Mouse (Mus musculus) testis, postnatal 14 days (tissue): ENCODE measurements around the gene D630045J12Rik.
A peak's percentile ranks its signal among the peaks of the same experiment; 100 is the strongest.

Experiments used
- DNase-seq: peaks from one replicate; pipeline ENCODE4 v3.0.0; 2021; ENCODE audit warnings: low spot score

D630045J12Rik gene

GRCm38 (mm10) chr6:38134806-38135559 lies 118.8 kb downstream of the D630045J12Rik start:
- DNase-seq, result no peak

GRCm38 (mm10) chr6:38131801-38132231 lies 122.0 kb downstream of the D630045J12Rik start:
- DNase-seq, result peak; percentile 34

DNA sequence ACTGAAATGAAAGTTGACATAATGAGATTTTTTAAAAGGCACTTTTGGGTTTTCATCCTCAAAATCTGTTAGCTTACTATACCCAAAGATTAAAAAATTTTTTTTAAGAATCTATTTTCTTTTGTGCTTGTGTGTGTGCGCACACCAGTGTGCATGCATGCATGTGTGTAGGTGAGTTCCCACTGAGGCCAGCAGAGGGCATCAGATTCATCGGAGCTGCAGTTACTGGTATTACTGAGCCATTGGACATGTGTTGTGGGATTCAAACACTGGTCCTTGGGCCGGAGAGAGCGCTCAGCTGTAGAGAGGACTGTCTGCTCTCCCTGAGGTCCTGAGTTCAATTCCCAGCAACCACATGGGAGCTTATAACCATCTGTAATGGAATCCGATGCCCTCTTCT lies 123.9 kb downstream of the D630045J12Rik start:
- no peak for DNase-seq

GRCm38 (mm10) chr6:38128115-38128514 lies 125.7 kb downstream of the D630045J12Rik start:
- no peak for DNase-seq

DNA sequence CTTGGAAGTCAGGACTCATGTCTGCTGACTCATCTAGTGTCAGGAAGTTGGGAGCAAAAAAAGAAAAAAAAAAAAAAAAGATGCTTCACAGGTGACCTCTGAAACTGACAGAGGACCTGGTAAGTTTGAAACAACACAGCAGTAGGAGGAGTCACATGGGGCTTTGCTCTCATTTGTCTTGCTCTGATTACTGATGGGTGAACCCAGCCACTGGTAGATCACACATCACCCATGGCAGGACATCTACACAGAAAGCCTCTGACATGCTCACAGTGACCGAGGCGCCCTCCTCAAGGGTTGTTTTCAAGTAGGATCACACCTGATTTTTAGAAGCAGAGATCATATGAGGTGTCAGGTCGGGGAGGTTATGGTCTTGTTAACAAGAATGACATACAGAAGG lies 128.3 kb downstream of the D630045J12Rik start:
- DNase-seq, result no peak

DNA sequence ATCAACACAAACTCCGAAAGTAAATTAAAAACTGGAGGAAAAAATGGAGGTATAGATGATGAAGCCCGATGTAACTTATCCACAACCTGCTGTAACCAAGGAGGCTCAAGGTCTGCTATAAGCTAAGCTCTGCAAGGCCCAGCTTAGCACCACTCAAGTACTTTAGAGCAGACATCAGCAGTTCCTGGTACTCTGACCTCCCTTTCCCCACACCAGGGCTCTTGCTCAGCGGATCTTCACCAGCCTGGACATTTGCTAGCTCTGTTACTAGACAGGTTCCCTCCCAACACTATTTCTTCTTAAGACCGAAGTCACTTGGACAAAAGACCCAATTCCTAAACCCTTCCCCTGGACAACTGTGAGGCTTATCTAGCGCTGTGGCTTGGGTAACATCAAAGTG lies 128.9 kb downstream of the D630045J12Rik start:
- DNase-seq, result no peak

DNA sequence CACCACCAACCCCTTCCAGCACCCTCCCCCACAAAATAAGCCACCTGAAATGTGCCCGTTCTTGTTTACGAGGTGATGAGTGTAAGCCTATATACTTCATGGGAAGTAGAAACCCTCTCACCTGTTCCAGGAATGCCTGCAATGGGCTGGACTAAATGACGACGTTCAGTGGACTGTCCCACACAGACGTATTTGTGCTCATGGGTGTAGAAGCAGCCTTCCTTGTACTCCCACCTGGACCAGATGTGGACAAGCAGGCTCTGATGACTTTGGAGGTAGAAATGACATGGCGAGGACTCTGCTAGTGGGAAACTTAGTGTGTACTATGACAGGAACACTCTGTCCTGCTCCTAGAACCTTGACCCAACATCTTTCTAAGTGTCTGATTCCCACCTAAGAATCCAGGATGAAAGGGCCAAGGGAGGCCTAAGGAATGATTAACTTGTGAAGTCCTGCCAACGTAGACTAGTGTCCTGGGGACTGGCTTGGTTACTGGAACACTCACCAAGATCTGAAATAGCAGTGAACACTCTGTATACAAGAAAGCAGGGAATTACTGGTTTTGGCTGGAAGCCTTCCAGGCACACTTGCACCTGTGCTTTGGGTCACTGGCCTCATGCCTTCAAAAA lies 129.5 kb downstream of the D630045J12Rik start, which contains the start of gene Atp6v0a4:
TSS of gene Atp6v0a4 (minus strand) at position 380 of the 629 bp plus-strand sequence.
- no peak for DNase-seq

DNA sequence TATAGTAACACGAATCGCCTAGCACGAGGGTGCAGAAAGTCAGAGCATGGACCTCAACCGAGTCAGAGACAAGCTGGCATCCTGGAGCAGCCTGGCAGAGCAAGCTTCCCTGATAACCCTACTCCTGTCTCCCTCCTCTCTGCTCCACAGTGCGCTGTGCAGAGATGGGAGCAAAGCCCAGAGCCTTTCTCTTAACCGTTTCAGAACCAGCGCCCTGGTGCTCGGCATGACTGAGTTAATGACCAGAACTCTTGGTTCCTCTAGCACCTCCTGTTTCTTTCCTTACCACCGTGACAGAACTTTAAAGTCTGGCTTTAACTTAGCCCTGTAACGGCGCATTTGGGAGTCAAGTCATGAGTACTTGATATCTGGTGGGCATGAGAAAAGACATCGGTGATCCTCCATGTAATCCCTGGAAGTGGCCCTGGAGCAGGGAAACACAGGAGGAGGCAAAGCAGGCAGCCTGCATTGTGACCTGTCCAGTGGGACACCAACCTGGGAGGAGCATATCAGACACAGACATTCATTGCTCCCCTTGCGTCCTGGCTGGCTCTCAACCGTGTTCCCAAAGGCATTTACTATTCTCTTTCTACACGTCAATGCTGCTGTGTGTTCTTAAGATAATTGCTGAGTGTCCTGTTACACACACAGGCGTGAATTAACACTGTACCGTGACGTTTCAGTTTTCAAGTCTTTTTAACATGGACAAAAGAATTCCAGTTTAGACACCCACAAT lies 130.2 kb downstream of the D630045J12Rik start:
- no peak for DNase-seq

- no peak for DNase-seq
Measured at GRCm38 (mm10) chr6:38122791-38123190, 131.0 kb downstream of the D630045J12Rik start.

DNA sequence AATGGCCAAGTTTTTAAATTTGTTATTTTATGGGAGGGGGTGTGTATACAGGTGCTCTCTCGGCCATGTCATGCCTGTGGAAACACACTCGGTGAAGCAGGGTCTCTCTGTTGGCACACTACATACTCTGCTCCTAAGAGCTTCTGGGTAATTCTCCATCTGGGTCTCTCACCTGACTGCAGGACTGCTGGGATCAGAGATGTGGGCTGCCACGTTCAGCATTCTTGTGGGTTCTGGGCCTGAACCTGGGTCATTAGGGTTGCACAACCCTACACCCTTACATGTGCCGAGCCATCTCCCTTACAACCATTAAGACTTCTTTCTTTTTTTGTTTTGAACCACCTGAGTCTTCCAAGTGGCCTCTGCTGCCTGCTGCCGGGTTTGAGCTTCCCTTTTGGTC lies 132.0 kb downstream of the D630045J12Rik start:
- DNase-seq, result no peak

DNA sequence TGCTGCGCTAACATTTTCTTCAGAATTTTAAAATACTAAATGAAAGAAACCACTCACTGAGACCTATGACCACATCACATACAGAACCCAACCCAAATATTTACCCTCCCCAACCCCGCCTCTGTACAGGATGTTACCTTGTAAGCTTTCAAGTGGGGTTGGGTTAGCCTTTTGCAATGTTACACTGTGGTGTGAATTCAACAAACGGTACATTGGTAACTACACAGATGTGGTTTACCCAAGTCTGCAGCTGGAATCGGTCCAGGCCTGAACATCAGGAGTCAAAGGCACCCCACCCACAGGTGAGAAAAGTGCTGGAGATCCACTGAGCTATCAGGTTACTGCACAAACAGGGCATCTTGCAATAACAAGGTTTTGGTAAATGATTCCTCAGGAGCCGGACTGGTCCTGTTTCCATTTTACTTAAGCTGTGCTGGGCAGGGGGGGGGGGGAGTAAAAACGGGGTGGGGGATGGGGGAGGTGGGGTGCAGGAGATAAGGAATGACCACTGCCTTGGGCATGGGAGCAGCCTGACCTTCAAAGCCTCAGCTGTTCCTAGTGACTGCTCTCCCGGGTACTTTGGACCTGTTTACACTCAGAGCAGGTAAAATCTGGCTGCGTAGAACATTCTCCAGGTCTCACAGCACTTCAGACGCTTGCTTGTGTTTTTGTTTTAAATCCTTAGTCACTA lies 133.0 kb downstream of the D630045J12Rik start:
- no peak for DNase-seq

DNA sequence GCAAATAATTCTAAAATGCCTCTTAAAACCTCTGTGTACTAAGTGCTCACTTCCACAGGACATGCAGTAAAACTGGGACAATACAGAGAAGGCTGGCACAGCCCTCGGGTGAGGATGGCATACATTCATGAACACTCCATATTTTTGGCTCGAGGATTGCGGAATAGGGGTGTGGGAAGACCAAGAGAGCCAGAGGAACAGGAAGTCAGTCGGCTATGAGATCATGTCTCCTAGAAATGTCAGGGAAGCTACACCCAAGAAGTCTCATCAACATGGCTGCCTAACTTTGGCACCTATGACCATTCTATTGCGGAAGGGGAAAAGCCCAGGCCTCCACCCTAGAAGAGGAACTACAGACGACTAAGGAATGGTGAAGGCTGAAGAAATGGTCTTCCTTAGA lies 135.5 kb downstream of the D630045J12Rik start:
- DNase-seq, result no peak

- no peak for DNase-seq
Measured at GRCm38 (mm10) chr6:38116107-38116770, 137.6 kb downstream of the D630045J12Rik start.

DNA sequence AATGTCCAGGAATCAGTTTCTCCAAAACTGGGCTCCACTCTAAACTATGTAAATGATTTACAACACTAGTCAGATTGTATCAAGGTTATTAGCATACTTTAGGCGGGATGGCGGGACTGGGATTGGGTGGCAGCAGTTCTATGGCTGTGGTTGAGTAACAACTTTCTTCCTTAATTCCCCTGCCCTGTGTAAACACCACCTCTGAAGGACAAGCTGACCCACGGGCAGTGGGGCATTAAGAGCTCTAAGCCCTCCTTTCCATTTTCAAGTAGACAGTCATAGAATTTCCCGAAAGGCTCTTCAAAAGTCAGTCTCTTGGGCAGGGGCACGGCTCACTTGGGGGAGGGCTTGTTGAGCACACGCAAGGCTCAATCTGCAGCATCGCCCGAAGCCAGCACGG lies 142.9 kb downstream of the D630045J12Rik start:
- DNase-seq, result no peak

GRCm38 (mm10) chr6:38109871-38110270 lies 143.9 kb downstream of the D630045J12Rik start:
- no peak for DNase-seq

- DNase-seq, result no peak
Measured at GRCm38 (mm10) chr6:38109160-38109795, 144.5 kb downstream of the D630045J12Rik start, which contains the start of gene Tmem213. Gene Tmem213 (plus strand): TSS chr6:38109255.

DNA sequence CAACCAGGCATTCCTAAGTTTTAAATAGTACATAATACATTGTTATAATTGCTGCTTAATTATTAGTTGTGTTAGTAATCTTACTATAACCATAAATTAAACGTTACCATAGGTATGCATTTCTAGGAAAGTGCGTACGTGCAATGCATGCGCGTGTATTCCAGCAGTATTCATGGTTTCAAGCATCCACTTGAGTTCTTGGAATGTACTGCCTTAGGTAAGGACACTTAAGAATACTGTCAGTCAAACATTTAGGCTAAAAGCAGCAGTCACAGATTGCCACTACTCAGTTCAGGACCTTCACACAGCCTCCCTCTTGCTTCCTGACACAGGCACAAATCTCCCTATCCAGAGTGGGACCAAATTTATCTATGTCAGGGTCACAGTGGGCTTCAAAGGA lies 145.4 kb downstream of the D630045J12Rik start:
- DNase-seq, result no peak

DNA sequence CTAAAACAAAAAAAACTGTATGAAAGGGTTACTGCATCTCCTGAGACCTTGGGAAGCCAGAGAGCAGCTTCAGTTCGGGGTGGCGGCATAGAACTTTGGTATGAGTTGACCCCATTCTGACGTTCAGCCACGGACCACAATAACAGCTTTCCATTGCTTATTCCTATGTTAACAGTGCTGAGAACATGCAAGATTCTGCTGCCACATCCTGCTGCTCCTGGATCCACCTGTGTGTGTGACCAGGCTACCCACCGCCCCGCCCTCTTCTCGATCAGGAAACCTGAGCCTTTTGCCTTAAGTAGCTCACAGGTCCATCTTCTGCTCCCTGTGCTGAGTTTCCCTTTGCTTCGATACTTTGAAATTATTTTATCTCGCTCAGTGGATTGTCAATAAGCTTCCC lies 147.9 kb downstream of the D630045J12Rik start:
- no peak for DNase-seq

DNA sequence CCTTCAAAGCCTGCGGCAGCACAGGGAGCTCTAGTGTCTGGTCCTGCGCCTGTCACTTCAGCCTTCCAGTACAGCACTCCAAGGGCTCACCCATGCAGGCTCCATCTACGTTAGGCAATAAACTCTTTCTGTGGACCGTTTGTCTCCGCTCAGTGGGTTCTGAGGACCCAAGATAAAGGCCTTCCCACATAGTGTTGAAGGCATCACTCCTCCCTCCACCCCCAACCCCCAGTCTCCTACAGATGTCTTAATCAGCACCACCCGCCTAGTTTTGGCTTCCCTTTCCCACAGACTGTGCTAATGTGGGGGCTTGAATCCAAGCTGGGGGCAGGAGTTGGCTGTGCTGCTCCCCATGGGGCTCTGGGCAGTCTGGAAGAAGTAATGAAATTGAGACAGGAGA lies 150.0 kb downstream of the D630045J12Rik start:
- DNase-seq, result no peak

GRCm38 (mm10) chr6:38102216-38102795 lies 151.5 kb downstream of the D630045J12Rik start:
- DNase-seq, result no peak

- DNase-seq, result no peak
Measured at GRCm38 (mm10) chr6:38096961-38097370, 156.8 kb downstream of the D630045J12Rik start.
